28 mouse cellular contexts compared by ENCODE assay signal in the genomic region with DNA sequence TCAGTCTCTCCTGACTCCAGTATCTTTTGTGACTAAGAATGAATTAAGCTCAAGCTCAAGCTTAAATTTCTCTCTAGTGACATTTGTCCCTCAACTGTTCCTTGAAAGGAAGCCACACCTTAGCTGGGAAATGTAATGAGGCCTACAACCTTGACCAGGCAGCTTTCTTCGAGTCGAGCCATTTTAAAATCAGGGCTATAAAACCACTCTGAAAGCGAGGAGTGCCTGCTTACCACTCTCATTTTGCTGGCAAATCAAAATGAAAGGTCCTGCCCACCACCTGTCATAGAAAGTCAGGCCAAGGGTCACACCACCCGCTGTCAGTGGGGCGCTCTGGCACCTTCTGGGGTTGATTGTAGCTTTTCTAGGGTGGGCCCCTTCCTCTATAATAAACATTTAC. TPM values are rescaled to one million over a fixed set of nuclear protein-coding genes. Genes with fewer than 3 reads are reported as not detected.
A peak's percentile ranks its signal among the peaks of the same experiment; 100 is the strongest.
DNase-seq lines count a peak whose midpoint lies in the region; ATAC-seq and TF ChIP-seq lines count a peak whose summit lies in the region.
"Had no signal": no experiment of that assay in that cellular context is flagged by ENCODE, and none has a peak within 500 bp of the region (broad histone marks: within the 10 kb centered on the region; RNA-seq: fewer than 3 reads in every experiment).

No protein-coding gene starts in this region.

- H3K27me3 ChIP-seq in liver, adult 2 months (ENCODE audit: control insufficient read depth, insufficient read depth, low read length) = no peaks in the 10 kb centered on the region
- no peaks in the 10 kb centered on the region for H3K27me3 ChIP-seq in intestine, embryonic 16.5 days (replicated peaks; ENCODE audit: control insufficient read depth, insufficient read depth, low read length)
- H3K27me3 ChIP-seq: CH12.LX; embryonic facial prominence, embryonic 13.5 days; embryonic facial prominence, embryonic 15.5 days; forebrain, embryonic 12.5 days; Patski had no signal

- H3K4me1 ChIP-seq in liver, adult 2 months (ENCODE audit: control insufficient read depth, insufficient read depth, low read length) = peaks cover 32% of the 10 kb centered on the region
- H3K4me1 ChIP-seq in intestine, embryonic 16.5 days (ENCODE audit: control insufficient read depth, insufficient read depth, low read length) = peaks cover 5% of the 10 kb centered on the region
- H3K4me1 ChIP-seq: embryonic facial prominence, embryonic 13.5 days; embryonic facial prominence, embryonic 15.5 days had no signal

- no peak overlapping the region for H3K4me2 ChIP-seq in intestine, embryonic 16.5 days (ENCODE audit: low read depth, low read length)
- H3K4me2 ChIP-seq: embryonic facial prominence, embryonic 13.5 days; embryonic facial prominence, embryonic 15.5 days; forebrain, embryonic 12.5 days had no signal

- H3K36me3 ChIP-seq in liver, adult 2 months (ENCODE audit: control insufficient read depth, insufficient read depth, low read length) = peaks cover 8% of the 10 kb centered on the region; the same call in 1 of the 2 replicates
- H3K36me3 ChIP-seq in intestine, embryonic 16.5 days (ENCODE audit: control insufficient read depth, insufficient read depth, low read length) = no peaks in the 10 kb centered on the region
- H3K36me3 ChIP-seq: embryonic facial prominence, embryonic 13.5 days; embryonic facial prominence, embryonic 15.5 days; forebrain, embryonic 10.5 days; forebrain, embryonic 12.5 days; G1E had no signal

- H3K79me2 ChIP-seq in liver, adult 2 months (ENCODE audit: control insufficient read depth, insufficient read depth, low read length) = no peaks in the 10 kb centered on the region

- 88% methylated on average over 5 of the region's 5 CpGs for WGBS in liver, adult 2 months
- 65% methylated on average over 5 of the region's 5 CpGs for WGBS in intestine, embryonic 16.5 days
- WGBS in large intestine, adult 2 months = 37% methylated on average over 5 of the region's 5 CpGs

- no peak for DNase-seq in liver, adult 2 months (ENCODE audit: extremely low read depth, low read depth, low spot score)
- no peak for DNase-seq in liver
- DNase-seq in large intestine, adult 2 months (ENCODE audit: low read depth, low spot score) = peak; percentile 56
- no peak for DNase-seq in heart, postnatal 4 days
- DNase-seq in retina, postnatal 1 day = no peak
- DNase-seq: adrenal gland, adult 8-10 months; adrenal gland, postnatal 14 days; adrenal gland, postnatal 36 days; B cell, adult 2 months; cerebellum, adult 11-12 months; cerebellum, adult 2 months; cerebellum, adult 9-10 months; cerebellum, postnatal 10 days; cerebellum, postnatal 25 days had no signal

- TF ChIP-seq POLR2A in liver, adult 2 months (IDR thresholded peaks at IDR 0.05; ENCODE audit: extremely low read depth, insufficient read depth, low read length) = no peak

- H3K9ac ChIP-seq in liver, adult 2 months (ENCODE audit: low read depth, low read length) = no peak overlapping the region
- no peak overlapping the region for H3K9ac ChIP-seq in intestine, embryonic 16.5 days (ENCODE audit: low read depth, low read length)
- H3K9ac ChIP-seq: embryonic facial prominence, embryonic 13.5 days; embryonic facial prominence, embryonic 15.5 days; forebrain, embryonic 12.5 days had no signal

- peak; percentile 49 for ATAC-seq in intestine, embryonic 16.5 days
- no peak for ATAC-seq in frontal cortex, adult (ENCODE audit: low TSS enrichment)
- ATAC-seq: activated CD4-positive, CD25-positive, alpha-beta regulatory T cell, adult 4 months; CD4-positive, CD25-positive, alpha-beta regulatory T cell, adult 4 months; forebrain, embryonic 14.5 days; Patski had no signal

- no peaks in the 10 kb centered on the region for H3K9me3 ChIP-seq in intestine, embryonic 16.5 days (ENCODE audit: control insufficient read depth, low read length)
- H3K9me3 ChIP-seq: embryonic facial prominence, embryonic 13.5 days; embryonic facial prominence, embryonic 15.5 days; forebrain, embryonic 10.5 days; forebrain, embryonic 12.5 days; G1E had no signal

- no peak for TF ChIP-seq CTCF in liver, adult 2 months (IDR thresholded peaks at IDR 0.05; ENCODE audit: low read depth, low read length)

- no peak overlapping the region for H3K4me3 ChIP-seq in liver, adult 2 months (ENCODE audit: insufficient read depth, low read depth, low read length)
- H3K4me3 ChIP-seq in intestine, embryonic 16.5 days (ENCODE audit: low read length) = no peak overlapping the region
- H3K4me3 ChIP-seq: embryonic facial prominence, embryonic 13.5 days; embryonic facial prominence, embryonic 15.5 days; erythroblast, embryonic 14.5 days; forebrain, embryonic 10.5 days; forebrain, embryonic 12.5 days had no signal

- H3K27ac ChIP-seq in liver, adult 2 months (replicated peaks; ENCODE audit: insufficient read depth, low read depth, low read length) = peak overlapping the region; percentile 63; the same call in 1 of the 2 replicates
- H3K27ac ChIP-seq in intestine, embryonic 16.5 days (ENCODE audit: low read length) = peak overlapping the region; percentile 70
- H3K27ac ChIP-seq: embryonic facial prominence, embryonic 13.5 days; embryonic facial prominence, embryonic 15.5 days; forebrain, embryonic 10.5 days; forebrain, embryonic 12.5 days had no signal

RNA-seq across cellular contexts. Expression of a gene that starts 25.1 kb away (rescaled TPM):
- 2.9 and 3.3 TPM in 2 replicates for total RNA-seq in liver, adult 2 months (2014; rRNA removed)
- 1.1 TPM in 2 replicates for polyA plus RNA-seq in liver, adult 2 months (2012; rRNA removed)
- 0.13 and 0.22 TPM in 2 replicates for polyA plus RNA-seq in intestine, embryonic 16.5 days (2015; fragmentation: Nextera tagmentation; extraction: Ambion mirVana)
- 0.23 and 0.77 TPM in 2 replicates for polyA plus RNA-seq in large intestine, adult 2 months (2012; rRNA removed)
- not detected for total RNA-seq in heart, postnatal 4 days (2021)
- total RNA-seq: adrenal gland, adult 18-20 months; CH12.LX had no signal
- polyA plus RNA-seq: CD4-positive, CD25-positive, alpha-beta regulatory T cell, adult 4 months; embryonic facial prominence, embryonic 13.5 days; erythroblast, embryonic 14.5 days; G1E had no signal
